11 mouse cellular contexts compared by ENCODE assay signal in the genomic region with DNA sequence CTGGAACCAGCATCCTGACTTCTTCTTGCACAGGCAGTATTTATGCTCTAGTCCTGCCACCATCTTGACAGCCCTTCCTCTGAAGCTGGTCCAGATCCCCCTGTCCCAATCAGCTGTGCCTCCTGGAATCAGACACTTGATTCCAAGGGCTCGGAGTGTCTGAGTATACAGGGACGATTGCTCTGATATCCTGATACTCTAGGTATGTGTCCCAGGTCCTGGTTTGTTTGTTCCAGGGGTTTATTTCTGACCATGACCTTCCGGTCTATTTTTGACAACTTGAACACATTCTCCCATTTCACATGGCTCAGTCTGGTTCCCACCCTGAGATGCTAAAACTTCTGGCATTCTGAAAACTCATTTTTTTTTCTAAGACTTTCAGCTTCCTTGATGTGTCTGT.
DNase-seq lines count a peak whose midpoint lies in the region; TF ChIP-seq lines count a peak whose summit lies in the region.
"Had no signal": no experiment of that assay in that cellular context is flagged by ENCODE, and none has a peak within 500 bp of the region (broad histone marks: within the 10 kb centered on the region; RNA-seq: fewer than 3 reads in every experiment).

No protein-coding gene starts in this region.

- peak overlapping the region; percentile 92 for H3K27ac ChIP-seq in gastrocnemius, adult 2 months

- no peak for TF ChIP-seq CTCF in gastrocnemius, adult 2 months (IDR thresholded peaks at IDR 0.05)

- peak overlapping the region; percentile 60 for H3K4me3 ChIP-seq in gastrocnemius, adult 2 months

- DNase-seq in gastrocnemius, adult 18-20 months (ENCODE audit: low spot score) = peak; percentile 60
- DNase-seq in gastrocnemius, postnatal 25 days = no peak
- peak; percentile 46 for DNase-seq in gastrocnemius, adult 2 months
- DNase-seq in gastrocnemius, postnatal 4 days (ENCODE audit: low spot score in 2 of 2) = no peak
- peak; percentile 60 for DNase-seq in heart, adult 11 months
- no peak for DNase-seq in heart, postnatal 14 days
- peak; percentile 73 for DNase-seq in skeletal muscle tissue, adult 2 months (ENCODE audit: low read depth, low spot score)
- DNase-seq in left cerebral cortex, adult 11 months (ENCODE audit: low spot score) = no peak
- DNase-seq: B cell, adult 2 months; cerebellum, adult 11 months; cerebellum, adult 11-12 months had no signal

- intact Hi-C loops in gastrocnemius, adult 2 months (cut with DNase I) = loop anchor here (2.0 kb wide), 1 partner anchor 197 kb away; no protein-coding TSS in a partner anchor
- intact Hi-C loops in heart, postnatal 14 days (cut with DNase I) = no loop called here

Comparison
In these comparisons a context has a peak if more than half of its experiments do, and no peak if none do; other contexts are left out.
1. DNase-seq: peak in gastrocnemius, adult 18-20 months (single experiment), gastrocnemius, adult 2 months (single experiment), heart, adult 11 months (single experiment) and skeletal muscle tissue, adult 2 months (single experiment); none in gastrocnemius, postnatal 25 days (single experiment), gastrocnemius, postnatal 4 days (0 of 2), heart, postnatal 14 days (0 of 2) and left cerebral cortex, adult 11 months (single experiment).